Mouse (Mus musculus): ENCODE results near the gene Zdhhc23.

Zdhhc23 gene

GRCm38 (mm10) chr16:43979328-43980109 lies at the start of gene Zdhhc23:
Zdhhc23 (minus strand) TSS chr16:43979791.
- in situ Hi-C loops (cut with MboI; ENCODE audit: low pct_unique_long_range_greater_than_20kb in 1 of 2, low sequenced_read_pairs in 2 of 2, unreplicated experiment in 1 of 2): no loop called here

- in situ Hi-C loops (cut with MboI; ENCODE audit: low pct_unique_long_range_greater_than_20kb in 1 of 2, low sequenced_read_pairs in 2 of 2, unreplicated experiment in 1 of 2): no loop called here
These were observed 49.7 kb upstream of the Zdhhc23 start for GRCm38 (mm10) chr16:44029273-44029672.

GRCm38 (mm10) chr16:44026822-44027221 lies 47.2 kb upstream of the Zdhhc23 start:
- in situ Hi-C loops (cut with MboI; ENCODE audit: low pct_unique_long_range_greater_than_20kb in 1 of 2, low sequenced_read_pairs in 2 of 2, unreplicated experiment in 1 of 2): no loop called here

- in situ Hi-C loops (cut with MboI; ENCODE audit: low pct_unique_long_range_greater_than_20kb in 1 of 2, low sequenced_read_pairs in 2 of 2, unreplicated experiment in 1 of 2): no loop called here
These were observed 46.6 kb upstream of the Zdhhc23 start for GRCm38 (mm10) chr16:44026210-44026609.

GRCm38 (mm10) chr16:44018986-44019548 lies 39.5 kb upstream of the Zdhhc23 start:
- in situ Hi-C loops (cut with MboI; ENCODE audit: low pct_unique_long_range_greater_than_20kb in 1 of 2, low sequenced_read_pairs in 2 of 2, unreplicated experiment in 1 of 2): no loop called here

GRCm38 (mm10) chr16:44018372-44018771 lies 38.8 kb upstream of the Zdhhc23 start:
- in situ Hi-C loops (cut with MboI; ENCODE audit: low pct_unique_long_range_greater_than_20kb in 1 of 2, low sequenced_read_pairs in 2 of 2, unreplicated experiment in 1 of 2): no loop called here

DNA sequence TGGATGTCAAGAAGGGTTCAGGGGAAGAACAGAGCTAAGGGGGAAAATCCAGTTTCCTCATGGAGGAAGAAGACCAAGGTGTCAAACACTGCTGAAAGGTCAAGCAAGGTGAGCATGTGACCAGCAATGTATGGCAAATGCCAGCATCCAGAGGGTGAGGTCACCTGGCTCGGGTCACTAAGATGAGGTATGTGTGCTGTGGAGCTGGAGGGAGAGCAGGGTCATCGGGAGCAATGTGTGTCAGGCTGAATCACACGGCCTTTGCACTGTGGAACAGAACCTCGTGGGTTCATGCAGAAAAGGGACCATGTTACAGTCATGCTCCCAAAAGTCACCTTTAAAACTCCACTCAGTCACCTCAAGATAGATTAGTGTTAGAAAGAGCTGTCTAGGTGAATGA lies 38.1 kb upstream of the Zdhhc23 start:
- in situ Hi-C loops (cut with MboI; ENCODE audit: low pct_unique_long_range_greater_than_20kb in 1 of 2, low sequenced_read_pairs in 2 of 2, unreplicated experiment in 1 of 2): no loop called here

DNA sequence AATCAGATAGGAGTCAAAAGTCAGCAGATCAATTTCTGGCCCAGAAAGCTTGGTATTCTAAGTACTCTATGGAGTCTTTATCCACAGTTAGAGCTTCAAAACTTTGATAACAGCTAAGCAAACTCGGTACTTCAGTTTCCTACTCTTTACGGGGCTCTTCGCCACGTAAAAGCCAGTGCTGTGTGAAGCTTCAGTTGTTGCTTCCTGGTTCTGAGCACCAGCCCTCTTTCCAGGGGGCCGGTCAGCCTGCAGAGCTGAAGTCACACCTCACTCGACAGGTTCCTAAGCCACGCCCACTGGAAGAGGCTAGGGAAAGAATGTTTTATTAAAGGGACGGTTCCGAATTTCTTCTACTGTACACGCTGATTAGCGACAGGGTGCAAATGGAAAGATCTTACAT lies 36.6 kb upstream of the Zdhhc23 start:
- in situ Hi-C loops (cut with MboI; ENCODE audit: low pct_unique_long_range_greater_than_20kb in 1 of 2, low sequenced_read_pairs in 2 of 2, unreplicated experiment in 1 of 2): no loop called here

DNA sequence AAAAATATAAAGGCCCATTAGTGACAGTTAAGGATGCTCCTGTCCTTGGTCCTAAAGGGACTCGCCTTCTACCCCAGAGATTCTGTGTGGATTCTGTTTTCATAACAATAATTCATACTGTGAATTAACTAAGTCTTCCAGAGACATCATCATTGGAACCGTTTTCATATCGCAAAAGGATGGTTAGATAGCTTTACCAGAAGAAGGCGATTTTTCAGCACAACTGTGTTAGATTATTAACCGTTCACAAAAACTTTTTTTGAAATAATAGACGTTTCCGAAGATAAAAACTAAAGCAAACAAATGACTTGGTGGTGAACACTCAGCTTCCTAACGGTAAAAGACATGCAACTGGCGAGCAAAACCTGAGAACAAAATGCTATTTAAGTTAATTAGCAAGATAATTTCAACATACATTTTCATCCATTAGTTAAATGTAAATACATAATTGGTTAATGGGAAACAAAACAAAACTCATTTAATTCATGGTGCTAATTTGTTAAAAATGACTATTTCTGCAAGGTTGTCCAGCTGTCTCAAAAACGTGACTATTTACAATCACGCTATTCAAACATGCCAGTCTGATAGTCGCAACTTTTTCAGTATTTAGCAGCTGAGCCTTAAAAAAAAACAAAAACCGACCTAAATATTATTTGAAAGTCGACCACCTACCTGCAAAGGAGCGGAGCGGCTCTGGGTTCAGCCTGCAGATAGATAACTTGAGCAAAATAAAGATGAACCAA lies 36.0 kb upstream of the Zdhhc23 start:
- in situ Hi-C loops (cut with MboI; ENCODE audit: low pct_unique_long_range_greater_than_20kb in 1 of 2, low sequenced_read_pairs in 2 of 2, unreplicated experiment in 1 of 2): no loop called here

DNA sequence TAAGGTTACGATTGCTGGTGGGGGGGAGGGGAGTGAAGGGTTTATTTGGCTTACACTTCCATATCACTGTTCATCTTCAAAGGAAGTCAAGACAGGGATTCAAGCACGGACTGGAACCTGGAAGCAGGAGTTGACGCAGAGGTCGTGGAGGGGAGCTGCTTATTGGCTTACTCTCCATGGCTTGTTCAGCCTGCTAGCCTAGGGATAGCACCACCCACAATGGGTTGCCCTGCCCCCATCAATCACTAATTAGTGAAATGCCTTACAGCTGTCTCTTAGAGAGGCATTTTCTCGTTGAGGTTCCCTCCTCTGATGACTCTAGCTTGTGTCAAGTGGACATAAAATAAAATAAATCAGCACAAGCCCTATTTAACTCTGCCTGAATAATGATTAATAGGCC lies 31.4 kb upstream of the Zdhhc23 start:
- in situ Hi-C loops (cut with MboI; ENCODE audit: low pct_unique_long_range_greater_than_20kb in 1 of 2, low sequenced_read_pairs in 2 of 2, unreplicated experiment in 1 of 2): no loop called here

- in situ Hi-C loops (cut with MboI; ENCODE audit: low pct_unique_long_range_greater_than_20kb in 1 of 2, low sequenced_read_pairs in 2 of 2, unreplicated experiment in 1 of 2): no loop called here
These were observed 22.5 kb upstream of the Zdhhc23 start for GRCm38 (mm10) chr16:44002086-44002485.

DNA sequence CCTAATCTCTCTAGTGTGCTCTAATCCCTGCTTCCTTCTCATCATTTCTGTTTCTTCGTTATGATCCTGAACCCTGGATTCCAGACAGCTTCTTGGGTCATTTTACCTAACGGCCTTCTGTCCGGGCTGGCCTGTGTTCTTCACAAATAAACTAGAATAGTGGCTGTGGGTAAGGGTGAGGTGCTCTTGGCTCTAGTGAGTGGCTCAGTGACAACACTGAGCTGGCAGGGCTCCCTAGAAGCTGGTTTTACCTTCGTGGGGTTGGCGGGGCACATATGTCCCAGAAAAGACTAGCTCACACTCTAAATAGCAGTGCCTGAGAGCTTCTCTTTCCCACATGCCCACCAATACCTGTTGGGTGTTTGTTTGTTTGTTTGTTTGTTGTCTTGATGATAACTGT lies 19.9 kb upstream of the Zdhhc23 start:
- in situ Hi-C loops (cut with MboI; ENCODE audit: low pct_unique_long_range_greater_than_20kb in 1 of 2, low sequenced_read_pairs in 2 of 2, unreplicated experiment in 1 of 2): no loop called here

- in situ Hi-C loops (cut with MboI; ENCODE audit: low pct_unique_long_range_greater_than_20kb in 1 of 2, low sequenced_read_pairs in 2 of 2, unreplicated experiment in 1 of 2): no loop called here
These were observed 19.5 kb upstream of the Zdhhc23 start for GRCm38 (mm10) chr16:43999111-43999510.

- in situ Hi-C loops (cut with MboI; ENCODE audit: low pct_unique_long_range_greater_than_20kb in 1 of 2, low sequenced_read_pairs in 2 of 2, unreplicated experiment in 1 of 2): no loop called here
These were observed 15.0 kb upstream of the Zdhhc23 start for GRCm38 (mm10) chr16:43994623-43995022.

DNA sequence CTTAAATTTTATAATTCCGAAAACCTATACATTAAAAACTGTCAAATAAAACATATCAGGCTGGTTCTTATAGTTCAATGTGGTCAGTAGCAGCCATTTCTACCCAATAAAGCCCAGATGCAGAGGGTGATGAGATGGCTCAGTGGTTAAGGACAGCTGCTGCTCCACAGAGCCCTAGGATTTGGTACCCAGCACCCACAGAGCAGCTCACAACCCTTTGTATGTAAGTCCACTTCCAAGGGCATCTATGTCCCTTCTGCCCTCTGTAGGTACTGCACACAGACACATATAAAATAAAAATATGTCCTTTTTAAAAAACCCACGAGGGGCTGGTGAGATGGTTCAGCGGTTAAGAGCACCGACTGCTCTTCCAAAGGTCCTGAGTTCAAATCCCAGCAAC lies 6.7 kb upstream of the Zdhhc23 start:
- in situ Hi-C loops (cut with MboI; ENCODE audit: low pct_unique_long_range_greater_than_20kb in 1 of 2, low sequenced_read_pairs in 2 of 2, unreplicated experiment in 1 of 2): no loop called here

DNA sequence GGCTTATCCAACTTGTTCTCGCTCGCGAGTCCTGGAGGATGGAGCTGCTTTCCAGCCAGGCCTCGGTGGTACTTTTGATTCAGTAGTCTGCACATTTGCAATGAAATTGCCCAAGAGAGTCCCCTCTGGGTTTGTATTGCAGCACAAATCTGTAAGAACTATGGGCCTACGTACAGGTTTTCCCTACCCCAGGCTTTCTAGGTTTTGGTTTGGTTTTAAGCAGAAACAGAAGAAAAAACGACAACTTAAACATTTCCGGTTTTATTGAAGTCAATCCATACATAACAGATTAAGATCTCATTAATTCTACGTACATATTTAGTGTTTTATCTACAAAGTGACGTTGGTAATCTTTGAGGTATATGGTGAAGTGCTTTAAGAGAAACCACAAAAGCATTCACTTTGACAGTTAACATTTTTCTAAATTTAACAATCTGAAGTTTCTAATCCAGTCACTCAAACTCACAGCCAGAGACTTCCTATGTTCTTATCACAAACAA lies 569 bp upstream of the Zdhhc23 start:
- in situ Hi-C loops (cut with MboI; ENCODE audit: low pct_unique_long_range_greater_than_20kb in 1 of 2, low sequenced_read_pairs in 2 of 2, unreplicated experiment in 1 of 2): no loop called here

GRCm38 (mm10) chr16:43979010-43979327 lies 622 bp downstream of the Zdhhc23 start:
- in situ Hi-C loops (cut with MboI; ENCODE audit: low pct_unique_long_range_greater_than_20kb in 1 of 2, low sequenced_read_pairs in 2 of 2, unreplicated experiment in 1 of 2): no loop called here

- in situ Hi-C loops (cut with MboI; ENCODE audit: low pct_unique_long_range_greater_than_20kb in 1 of 2, low sequenced_read_pairs in 2 of 2, unreplicated experiment in 1 of 2): no loop called here
These were observed 5.9 kb downstream of the Zdhhc23 start for GRCm38 (mm10) chr16:43973606-43974220.

DNA sequence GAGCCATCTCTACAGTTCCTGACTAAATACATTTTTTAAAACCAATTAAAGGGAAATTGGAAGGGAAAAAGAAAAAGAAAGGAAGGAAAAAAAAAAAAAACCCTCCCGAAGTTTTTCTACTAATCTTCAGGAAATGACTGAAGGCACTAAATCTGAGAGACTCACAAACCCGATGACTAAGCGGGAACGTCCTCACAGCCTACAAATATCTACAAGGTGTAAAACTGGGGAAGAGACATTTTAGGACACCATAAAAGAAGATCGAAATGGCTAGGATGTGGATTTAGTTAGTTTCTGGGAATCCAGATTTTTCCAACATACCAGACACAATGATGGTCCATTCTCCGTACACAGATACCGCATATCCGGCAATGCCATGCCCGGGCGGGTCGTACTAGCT lies 6.4 kb downstream of the Zdhhc23 start:
- in situ Hi-C loops (cut with MboI; ENCODE audit: low pct_unique_long_range_greater_than_20kb in 1 of 2, low sequenced_read_pairs in 2 of 2, unreplicated experiment in 1 of 2): no loop called here
